Mouse (Mus musculus) G1E (cell line): ENCODE results near the gene Egln1.

Experiments used
- CTCF ChIP-seq: IDR thresholded peaks from 2 replicates; pipeline ENCODE4 v1.5.1; 2012; ENCODE audit warnings: low read depth, low read length, inconsistent platforms, mixed read lengths
- GATA1 ChIP-seq: IDR thresholded peaks from 2 replicates; pipeline ENCODE4 v1.6.1; 2012; ENCODE audit warnings: borderline replicate concordance, low read length, inconsistent platforms, mixed read lengths

DNA sequence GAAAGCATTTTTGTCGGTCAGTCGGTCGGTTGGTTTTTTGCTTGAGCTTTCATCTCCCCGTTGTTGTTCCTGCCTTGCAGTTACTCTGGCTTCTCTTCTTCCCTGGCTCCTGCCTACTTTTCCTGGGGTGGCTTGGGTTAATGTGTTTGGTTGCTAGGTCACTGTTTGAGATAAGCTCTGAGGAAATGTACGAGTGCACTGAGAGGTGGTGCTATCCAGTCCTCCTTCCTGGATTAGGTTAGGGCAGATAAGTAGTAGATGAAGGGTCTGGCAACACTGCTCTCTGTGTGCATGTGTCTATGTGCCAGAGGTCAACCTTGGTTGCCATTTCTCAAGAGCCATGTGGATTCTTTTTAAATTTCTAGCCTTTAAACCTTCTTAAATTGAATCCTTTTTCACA lies 76.4 kb downstream of the Egln1 start:
- TF ChIP-seq CTCF = no peak
- TF ChIP-seq GATA1 = no peak
